Mouse (Mus musculus) ovary, postnatal 36 days (tissue): Measurements from ENCODE around the gene Prim2.

Source experiments
- DNase-seq: peaks from one replicate; pipeline ENCODE4 v3.0.0; 2022; ENCODE audit warnings: low spot score, mixed read lengths

The Prim2 gene

GRCm38 (mm10) chr1:33488372-33488771, 181.2 kb downstream of the Prim2 start:
- DNase-seq: no peak

DNA sequence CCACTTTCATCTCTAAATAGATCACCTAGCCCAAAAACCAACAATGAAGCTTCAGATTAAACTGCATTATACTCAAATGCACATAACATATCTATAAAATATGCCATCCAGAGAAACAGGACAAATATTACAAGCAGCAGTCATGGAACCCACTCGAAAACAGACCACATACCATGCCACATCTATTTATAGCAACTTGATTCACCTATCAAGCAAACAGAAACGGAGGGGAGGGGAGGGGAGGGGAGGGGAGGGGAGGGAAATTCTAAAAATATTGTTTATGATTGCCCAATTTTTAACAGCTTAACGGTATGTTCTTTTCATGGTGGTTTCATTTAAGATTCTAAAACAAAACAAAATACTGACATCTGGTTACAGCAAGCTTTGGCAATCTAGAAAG, 185.8 kb downstream of the Prim2 start:
- DNase-seq: no peak

DNA sequence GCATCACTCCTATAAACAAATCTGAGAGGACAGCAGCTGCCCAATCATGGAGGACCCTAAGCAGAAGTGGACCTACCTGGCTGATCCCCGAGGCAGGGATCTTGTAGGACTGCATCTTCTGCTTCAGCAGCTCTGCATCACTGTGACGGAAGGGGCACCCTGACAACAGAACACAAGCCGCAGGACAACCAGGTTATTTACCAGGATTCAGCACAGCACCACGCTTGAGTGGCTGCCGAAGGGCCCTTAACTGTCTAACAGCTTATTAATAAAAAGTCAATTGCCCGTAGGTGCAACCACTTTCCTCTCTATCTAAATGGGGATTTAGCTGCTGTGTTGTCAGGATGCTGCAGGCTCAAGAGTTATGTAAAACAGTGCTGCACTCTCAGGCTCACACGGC, 189.2 kb downstream of the Prim2 start:
- no peak for DNase-seq

- no peak for DNase-seq
Measured at GRCm38 (mm10) chr1:33471069-33471468, 198.5 kb downstream of the Prim2 start.

- DNase-seq: peak; percentile 16
Measured at GRCm38 (mm10) chr1:33470222-33470621, 199.4 kb downstream of the Prim2 start.

DNA sequence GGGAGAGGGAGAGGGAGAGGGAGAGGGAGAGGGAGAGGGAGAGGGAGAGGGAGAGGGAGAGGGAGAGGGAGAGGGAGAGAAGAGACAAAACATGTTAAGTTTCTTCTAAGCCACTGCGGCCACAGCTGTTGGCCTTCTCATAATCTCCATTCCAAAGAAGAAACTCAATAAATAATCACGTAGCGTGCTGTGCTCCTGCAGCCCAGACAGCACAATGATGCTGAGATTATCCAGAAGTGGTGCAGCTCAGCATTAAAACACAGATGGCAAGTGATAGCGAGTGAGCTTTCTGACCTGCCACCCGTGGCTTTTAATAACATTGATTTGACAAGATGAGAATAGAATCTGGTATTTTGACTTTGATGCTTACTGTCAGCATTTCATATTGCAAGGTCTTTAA, 205.4 kb downstream of the Prim2 start:
- no peak for DNase-seq

GRCm38 (mm10) chr1:33460703-33461102, 208.9 kb downstream of the Prim2 start:
- DNase-seq: no peak

DNA sequence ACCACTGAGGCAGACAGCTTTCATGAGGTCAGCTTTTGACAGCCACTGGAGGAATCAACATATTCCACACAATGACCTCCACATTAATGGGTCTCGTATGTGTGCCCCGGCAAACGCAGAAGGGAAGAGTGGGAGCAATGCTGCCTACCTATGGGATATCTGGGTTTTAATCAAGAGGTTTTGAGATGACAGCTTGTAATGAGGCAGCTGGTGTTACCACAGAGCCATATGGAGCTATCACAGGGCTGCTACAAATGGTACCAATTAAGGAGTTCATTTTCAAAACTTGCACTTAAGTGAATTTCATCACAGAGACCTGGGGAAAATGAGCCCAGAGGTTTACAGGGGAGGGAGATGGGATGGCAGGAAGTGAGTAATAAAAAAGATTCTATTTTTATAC, 209.3 kb downstream of the Prim2 start:
- DNase-seq: no peak

DNA sequence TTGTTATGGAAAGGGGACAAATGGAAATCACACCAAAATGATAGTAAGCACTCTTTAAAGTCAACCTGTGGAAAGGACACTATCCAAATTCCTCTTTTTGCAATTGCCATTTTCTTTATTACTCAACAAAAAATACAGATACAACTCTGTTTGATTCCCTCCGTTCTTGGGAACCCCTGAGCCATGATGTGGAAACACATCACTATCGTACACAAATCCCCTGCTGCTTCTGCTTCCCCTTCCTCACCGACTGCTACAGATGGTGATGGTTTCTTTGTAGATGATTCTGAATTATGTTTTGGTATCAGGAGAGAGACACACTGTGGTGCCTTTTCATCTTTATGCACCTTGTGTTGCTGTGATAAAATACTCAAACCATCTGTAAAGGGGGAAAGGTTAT, 210.6 kb downstream of the Prim2 start:
- no peak for DNase-seq

- DNase-seq: no peak
Measured at GRCm38 (mm10) chr1:33454251-33454650, 215.3 kb downstream of the Prim2 start.

DNA sequence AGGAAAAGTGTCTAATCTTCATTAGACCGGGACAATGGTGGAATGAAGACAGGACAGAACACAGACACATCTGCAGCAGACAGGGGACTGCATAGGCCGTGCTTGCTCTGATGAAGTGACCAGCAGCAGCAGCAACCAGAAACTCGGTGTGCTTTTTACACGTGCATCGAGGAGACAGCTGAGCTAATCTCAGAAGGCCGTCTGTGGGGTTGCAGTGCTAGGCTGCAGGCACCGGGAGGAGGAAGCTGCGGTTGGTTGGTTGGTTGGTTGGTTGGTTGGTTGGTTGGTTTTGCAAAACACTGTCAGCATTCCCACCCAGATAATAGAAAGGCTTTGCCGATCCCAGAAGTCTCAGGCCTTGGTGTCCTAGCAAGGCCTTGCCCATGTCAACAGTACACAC, 216.3 kb downstream of the Prim2 start:
- DNase-seq: no peak

DNA sequence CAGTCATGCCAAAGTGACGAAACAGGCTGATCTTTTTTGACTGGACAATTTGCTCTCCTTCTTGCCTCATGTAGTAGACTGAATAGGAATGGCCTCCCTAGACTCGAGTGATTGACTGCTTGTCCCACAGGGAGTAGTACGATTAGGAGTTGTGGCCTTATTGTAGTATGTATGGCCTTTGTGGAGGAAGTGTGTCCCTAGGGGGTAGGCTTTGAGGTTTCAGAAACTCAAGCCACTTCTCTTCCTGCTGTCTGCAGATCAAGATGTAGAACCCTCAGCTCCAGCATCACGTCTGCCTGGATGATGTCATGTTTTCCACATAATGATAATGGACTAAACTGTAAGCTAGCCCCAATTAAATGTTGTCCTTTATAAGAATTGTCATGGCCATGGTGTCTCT, 222.4 kb downstream of the Prim2 start:
- DNase-seq: no peak

GRCm38 (mm10) chr1:33436167-33436566, 233.4 kb downstream of the Prim2 start:
- no peak for DNase-seq
